Mouse (Mus musculus) embryonic facial prominence, embryonic 14.5 days (tissue): ENCODE data around the gene Gadl1. TPM values are rescaled to one million over a fixed set of nuclear protein-coding genes. Genes with fewer than 3 reads are reported as not detected.
A peak's percentile ranks its signal among the peaks of the same experiment; 100 is the strongest.

Experiments
- ATAC-seq: fragments of 200-750 bp; cut with Nextera tagmentation; 2 replicates; pipeline ENCODE4 v1.8.0; 2017; ENCODE audit warnings: low read depth, moderate number of reproducible peaks, moderate TSS enrichment
- DNase-seq: peaks from one replicate; pipeline ENCODE4 v3.0.0-alpha.2; 2015; ENCODE audit warnings: low spot score
- H3K27ac ChIP-seq: fragments of 300-500 bp; sonication (generic); replicated peaks from 2 replicates; pipeline ENCODE4 v1.5.1; 2014; ENCODE audit warnings: low read depth, mild to moderate bottlenecking, low read length, moderate library complexity
- H3K27me3 ChIP-seq: fragments of 300-500 bp; sonication (generic); replicated peaks from 2 replicates; pipeline ENCODE4 v1.6.1; 2014; ENCODE audit warnings: low read length; ENCODE audit not compliant: control insufficient read depth, insufficient read depth
- H3K36me3 ChIP-seq: fragments of 300-500 bp; sonication (generic); 2 replicates; pipeline ENCODE4 v1.6.1; 2014; ENCODE audit warnings: low read length, mixed read lengths; ENCODE audit not compliant: control insufficient read depth, insufficient read depth
- H3K4me1 ChIP-seq: fragments of 300-500 bp; sonication (generic); 2 replicates; pipeline ENCODE4 v1.6.1; 2014; ENCODE audit warnings: antibody characterized with exemption, low read length; ENCODE audit not compliant: control insufficient read depth, insufficient read depth
- H3K4me2 ChIP-seq: fragments of 300-500 bp; sonication (generic); 2 replicates; pipeline ENCODE4 v1.6.1; 2014; ENCODE audit warnings: low read depth, mild to moderate bottlenecking, low read length, moderate library complexity, mixed read lengths
- H3K4me3 ChIP-seq: fragments of 300-500 bp; sonication (generic); 2 replicates; pipeline ENCODE4 v1.5.1; 2014; ENCODE audit warnings: low read depth, mild to moderate bottlenecking, low read length
- H3K9ac ChIP-seq: fragments of 300-500 bp; sonication (generic); 2 replicates; pipeline ENCODE4 v1.6.1; 2014; ENCODE audit warnings: low read depth, mild to moderate bottlenecking, low read length, moderate library complexity, mixed read lengths
- H3K9me3 ChIP-seq: fragments of 300-500 bp; sonication (generic); 2 replicates; pipeline ENCODE4 v1.6.1; 2016; ENCODE audit warnings: low read length; ENCODE audit not compliant: control insufficient read depth
- WGBS: fragments of 180-500 bp; shearing (Covaris S2); extraction: QIAGEN DNeasy Blood & Tissue Kit; methylation state at CpG from one replicate; pipeline ENCODE4 v1.1.7; 2014; 5-methylcytosine and 5-hydroxymethylcytosine counted together
- polyA plus RNA-seq: library from polyadenylated mRNA; unstranded; fragments of >200 nt; fragmentation: Nextera tagmentation; extraction: Ambion mirVana; gene quantifications from 2 replicates; pipeline ENCODE4 v1.2.1, GENCODE M21; 2014

Gene Gadl1
- polyA plus RNA-seq, 1 experiment from 2014 or later, result 2.5 TPM

- DNase-seq (no peak), ATAC-seq (no peak)
- H3K27ac ChIP-seq, result no peak overlapping the region
- H3K4me1 ChIP-seq, result 0 out of 2 replicates have a peak, but pooled peaks cover 3% of the 10 kb centered on the region
- H3K4me2 ChIP-seq, result no peak overlapping the region
- 85% methylated on average over 1 of the region's 1 CpGs for WGBS
- H3K4me3 ChIP-seq, result no peak overlapping the region
- no peaks in the 10 kb centered on the region for H3K27me3 ChIP-seq
- H3K9ac ChIP-seq, result no peak overlapping the region
- 0 out of 2 replicates have a peak, but pooled peaks cover 2% of the 10 kb centered on the region for H3K9me3 ChIP-seq
- H3K36me3 ChIP-seq, result no peaks in the 10 kb centered on the region
These were observed 14.8 kb downstream of the Gadl1 start for GRCm38 (mm10) chr9:115924094-115924493.

DNA sequence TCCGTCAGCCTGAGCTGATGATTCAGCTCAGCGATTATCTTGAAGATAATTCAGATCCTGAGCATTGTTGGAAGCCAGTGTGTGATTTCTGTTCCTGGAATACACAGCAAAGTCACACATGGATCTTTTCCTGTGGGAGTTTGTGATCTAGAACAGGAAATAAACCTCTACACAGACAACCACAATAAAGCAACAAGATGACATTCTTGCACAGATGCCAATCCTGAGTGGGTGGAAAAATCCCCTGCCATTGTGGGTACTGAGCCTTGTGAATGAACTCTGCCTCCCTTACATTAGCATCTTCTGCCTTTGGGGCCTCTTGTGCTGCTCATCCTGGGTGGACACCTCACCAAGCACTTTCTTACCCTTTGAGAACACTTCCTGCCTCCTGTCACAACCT lies 22.5 kb downstream of the Gadl1 start:
- Histone ChIP-seq H3K9ac (no peak overlapping the region), H3K36me3 (no peaks in the 10 kb centered on the region), H3K9me3 (no peaks in the 10 kb centered on the region), H3K27ac (no peak overlapping the region), H3K27me3 (no peaks in the 10 kb centered on the region), H3K4me2 (no peak overlapping the region), H3K4me3 (no peak overlapping the region), H3K4me1 (0 out of 2 replicates have a peak, but pooled peaks cover 5% of the 10 kb centered on the region)
- DNase-seq, result no peak
- ATAC-seq, result no peak
- 68% methylated on average over 2 of the region's 2 CpGs for WGBS

- H3K36me3 ChIP-seq, result no peaks in the 10 kb centered on the region
- H3K9ac ChIP-seq, result no peak overlapping the region
- H3K27ac ChIP-seq, result no peak overlapping the region
- no peaks in the 10 kb centered on the region for H3K9me3 ChIP-seq
- no peak overlapping the region for H3K4me3 ChIP-seq
- H3K4me2 ChIP-seq, result no peak overlapping the region
- H3K4me1 ChIP-seq, result 0 out of 2 replicates have a peak, but pooled peaks cover 3% of the 10 kb centered on the region
- H3K27me3 ChIP-seq, result no peaks in the 10 kb centered on the region
- ATAC-seq (no peak), DNase-seq (no peak)
- 92% methylated on average over 4 of the region's 4 CpGs for WGBS
These were observed 23.5 kb downstream of the Gadl1 start for GRCm38 (mm10) chr9:115932741-115933140.

GRCm38 (mm10) chr9:115933243-115933964 lies 24.1 kb downstream of the Gadl1 start:
- Histone ChIP-seq H3K9ac (no peak overlapping the region), H3K27ac (no peak overlapping the region), H3K4me2 (no peak overlapping the region), H3K27me3 (no peaks in the 10 kb centered on the region), H3K36me3 (no peaks in the 10 kb centered on the region), H3K4me1 (0 out of 2 replicates have a peak, but pooled peaks cover 3% of the 10 kb centered on the region), H3K4me3 (no peak overlapping the region), H3K9me3 (no peaks in the 10 kb centered on the region)
- DNase-seq (no peak), ATAC-seq (no peak)
- WGBS, result 44% methylated on average over 7 of the region's 7 CpGs

DNA sequence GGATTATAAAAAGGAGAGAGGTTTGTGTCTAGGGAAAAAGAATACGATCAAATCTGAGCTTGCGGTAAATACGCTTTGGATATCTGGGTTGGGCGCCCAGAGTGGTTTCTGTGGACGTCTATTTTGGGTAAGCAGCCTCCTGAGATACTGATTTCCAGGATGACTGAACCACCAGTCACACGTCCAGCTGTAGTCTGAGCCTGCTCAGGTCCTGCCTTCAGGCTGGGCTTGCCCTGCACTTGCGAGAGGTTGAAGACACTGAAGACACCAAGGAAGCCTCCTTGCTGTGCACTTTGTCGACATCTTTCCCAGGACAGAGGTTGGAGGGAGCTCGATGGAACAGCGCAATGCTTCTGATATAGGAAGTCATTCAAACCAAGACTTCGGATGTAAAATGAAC lies 25.0 kb downstream of the Gadl1 start:
- 0 out of 2 replicates have a peak, but pooled peaks cover 3% of the 10 kb centered on the region for H3K4me1 ChIP-seq
- H3K27me3 ChIP-seq, result no peaks in the 10 kb centered on the region
- H3K36me3 ChIP-seq, result no peaks in the 10 kb centered on the region
- no peak overlapping the region for H3K4me2 ChIP-seq
- WGBS, result 85% methylated on average over 11 of the region's 11 CpGs
- no peak for ATAC-seq
- H3K9me3 ChIP-seq, result no peaks in the 10 kb centered on the region
- no peak overlapping the region for H3K9ac ChIP-seq
- peak; percentile 20 for DNase-seq
- no peak overlapping the region for H3K4me3 ChIP-seq
- no peak overlapping the region; the same call in 1 of the 2 replicates for H3K27ac ChIP-seq

- no peaks in the 10 kb centered on the region for H3K9me3 ChIP-seq
- no peaks in the 10 kb centered on the region for H3K27me3 ChIP-seq
- H3K4me1 ChIP-seq, result 0 out of 2 replicates have a peak, but pooled peaks cover 3% of the 10 kb centered on the region
- no peak overlapping the region for H3K4me3 ChIP-seq
- no peaks in the 10 kb centered on the region for H3K36me3 ChIP-seq
- no peak overlapping the region for H3K4me2 ChIP-seq
- H3K9ac ChIP-seq, result no peak overlapping the region
- WGBS, result 65% methylated on average over 2 of the region's 2 CpGs
- H3K27ac ChIP-seq, result no peak overlapping the region
- DNase-seq, result no peak
- ATAC-seq, result no peak
These were observed 27.1 kb downstream of the Gadl1 start for GRCm38 (mm10) chr9:115936350-115936749.

- DNase-seq (no peak), ATAC-seq (no peak)
- no peak overlapping the region for H3K4me3 ChIP-seq
- no peaks in the 10 kb centered on the region for H3K36me3 ChIP-seq
- H3K27me3 ChIP-seq, result no peaks in the 10 kb centered on the region
- no peak overlapping the region for H3K9ac ChIP-seq
- no peak overlapping the region for H3K27ac ChIP-seq
- H3K4me2 ChIP-seq, result no peak overlapping the region
- peaks cover 6% of the 10 kb centered on the region; the same call in 1 of the 2 replicates for H3K4me1 ChIP-seq
- no peaks in the 10 kb centered on the region for H3K9me3 ChIP-seq
- 93% methylated on average over 5 of the region's 5 CpGs for WGBS
These were observed 28.7 kb downstream of the Gadl1 start for GRCm38 (mm10) chr9:115937915-115938314.

DNA sequence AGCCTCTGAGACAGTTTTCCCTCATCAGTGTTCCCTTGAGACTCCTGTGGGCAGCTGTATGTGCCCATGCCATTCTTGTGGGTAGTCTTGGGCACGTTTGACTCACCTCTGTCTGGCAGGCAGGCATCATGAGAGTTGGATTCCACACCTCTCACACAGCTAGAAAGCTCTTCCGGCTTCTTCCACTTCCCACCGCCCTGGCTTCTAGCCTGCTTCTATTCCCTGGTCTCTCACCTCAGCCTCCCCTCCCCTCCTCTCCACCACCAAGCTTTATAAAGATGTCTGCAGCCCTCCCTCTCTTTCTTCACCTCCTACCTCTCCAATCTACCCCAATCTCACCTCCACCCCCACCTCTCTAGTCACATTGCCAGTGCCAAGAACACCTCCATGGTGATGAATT lies 30.2 kb downstream of the Gadl1 start:
- DNase-seq (no peak), ATAC-seq (no peak)
- Histone ChIP-seq H3K4me2 (no peak overlapping the region), H3K36me3 (no peaks in the 10 kb centered on the region), H3K9ac (no peak overlapping the region), H3K4me1 (peaks cover 9% of the 10 kb centered on the region; the same call in 1 of the 2 replicates), H3K9me3 (no peaks in the 10 kb centered on the region), H3K27me3 (no peaks in the 10 kb centered on the region), H3K4me3 (no peak overlapping the region), H3K27ac (no peak overlapping the region)
- WGBS, result 82% methylated on average over 3 of the region's 3 CpGs

- DNase-seq (no peak), ATAC-seq (no peak)
- Histone ChIP-seq H3K36me3 (no peaks in the 10 kb centered on the region), H3K27ac (no peak overlapping the region), H3K27me3 (no peaks in the 10 kb centered on the region), H3K9me3 (no peaks in the 10 kb centered on the region), H3K9ac (no peak overlapping the region), H3K4me3 (no peak overlapping the region), H3K4me1 (peaks cover 9% of the 10 kb centered on the region; the same call in 1 of the 2 replicates), H3K4me2 (no peak overlapping the region)
- 73% methylated on average over 8 of the region's 8 CpGs for WGBS
These were observed 31.9 kb downstream of the Gadl1 start for GRCm38 (mm10) chr9:115941171-115941570.
